Mouse (Mus musculus): ENCODE measurements around the gene Olfr1215.
"Not testable (repeated sequence)": the region's sequence is repeated elsewhere in the genome, so short reads cannot be mapped to it uniquely, and the experiment has no call there.

The Olfr1215 gene
- long read RNA-seq, experiment 1: 0 reads
- long read RNA-seq, experiment 2: 0 reads

- intact Hi-C loops (cut with DNase I): no loop called here
Measured at GRCm38 (mm10) chr2:89006873-89007272, at the start of gene Olfr1215. Gene Olfr1215 (minus strand): TSS chr2:89006973.

- intact Hi-C loops (cut with DNase I): no loop called here
Measured at GRCm38 (mm10) chr2:89031965-89032364, 25.2 kb upstream of the Olfr1215 start, which contains the start of gene Olfr1217. Gene Olfr1217 (minus strand): TSS chr2:89032065.

- intact Hi-C loops (cut with DNase I): not testable (repeated sequence)
Measured at GRCm38 (mm10) chr2:89021436-89021835, 14.7 kb upstream of the Olfr1215 start.

GRCm38 (mm10) chr2:89018240-89018639 lies 11.5 kb upstream of the Olfr1215 start, which contains the start of gene Olfr1216:
Gene Olfr1216 (minus strand): TSS chr2:89018340.
- intact Hi-C loops (cut with DNase I): no loop called here

- intact Hi-C loops (cut with DNase I): no loop called here
Measured at GRCm38 (mm10) chr2:88992553-88992952, 14.2 kb downstream of the Olfr1215 start, which contains the start of gene Olfr1214. Gene Olfr1214 (minus strand): TSS chr2:88992653.

- intact Hi-C loops (cut with DNase I): no loop called here
Measured at GRCm38 (mm10) chr2:88980181-88980580, 26.6 kb downstream of the Olfr1215 start, which contains the start of gene Gm13762. Gene Gm13762 (minus strand): TSS chr2:88980281.

- intact Hi-C loops (cut with DNase I): no loop called here
Measured at GRCm38 (mm10) chr2:88953669-88954068, 53.1 kb downstream of the Olfr1215 start, which contains the start of gene Olfr1212. Gene Olfr1212 (plus strand): TSS chr2:88953969.

All from adrenal gland (tissue).